Mouse (Mus musculus) gastrocnemius, postnatal 10 days (tissue): ENCODE data around the gene Casp2. TPM values are rescaled to one million over a fixed set of nuclear protein-coding genes. Genes with fewer than 3 reads are reported as not detected.

Experiments used
- DNase-seq: peaks from one replicate; pipeline ENCODE4 v3.0.0; 2021; ENCODE audit warnings: mixed read lengths
- long read RNA-seq, 2 experiments: library from polyadenylated mRNA; stranded (forward); transcript quantifications; one replicate each; pipeline ENCODE4 v2.0.0; 2021
- total RNA-seq, 2 experiments: library from RNA; stranded (reverse); gene quantifications; 2 replicates each; pipeline ENCODE4 v1.2.3; 2021

The Casp2 gene
- 10 to 100 TPM; 10.5 to 18.3 TPM for total RNA-seq
- long read RNA-seq, experiment 1, transcript Casp2-201 (11 exons, 3,529 nt): major isoform, 9 of 11 reads
- long read RNA-seq, experiment 1, partial matches to known transcripts: 1 of 11 reads
- long read RNA-seq, experiment 1, other reads (novel, unspliced or antisense): 1 of 11 reads
- long read RNA-seq, experiment 2, transcript Casp2-201 (11 exons, 3,529 nt): major isoform, 11 of 15 reads
- long read RNA-seq, experiment 2, partial matches to known transcripts: 2 of 15 reads
- long read RNA-seq, experiment 2, other reads (novel, unspliced or antisense): 1 of 15 reads

DNA sequence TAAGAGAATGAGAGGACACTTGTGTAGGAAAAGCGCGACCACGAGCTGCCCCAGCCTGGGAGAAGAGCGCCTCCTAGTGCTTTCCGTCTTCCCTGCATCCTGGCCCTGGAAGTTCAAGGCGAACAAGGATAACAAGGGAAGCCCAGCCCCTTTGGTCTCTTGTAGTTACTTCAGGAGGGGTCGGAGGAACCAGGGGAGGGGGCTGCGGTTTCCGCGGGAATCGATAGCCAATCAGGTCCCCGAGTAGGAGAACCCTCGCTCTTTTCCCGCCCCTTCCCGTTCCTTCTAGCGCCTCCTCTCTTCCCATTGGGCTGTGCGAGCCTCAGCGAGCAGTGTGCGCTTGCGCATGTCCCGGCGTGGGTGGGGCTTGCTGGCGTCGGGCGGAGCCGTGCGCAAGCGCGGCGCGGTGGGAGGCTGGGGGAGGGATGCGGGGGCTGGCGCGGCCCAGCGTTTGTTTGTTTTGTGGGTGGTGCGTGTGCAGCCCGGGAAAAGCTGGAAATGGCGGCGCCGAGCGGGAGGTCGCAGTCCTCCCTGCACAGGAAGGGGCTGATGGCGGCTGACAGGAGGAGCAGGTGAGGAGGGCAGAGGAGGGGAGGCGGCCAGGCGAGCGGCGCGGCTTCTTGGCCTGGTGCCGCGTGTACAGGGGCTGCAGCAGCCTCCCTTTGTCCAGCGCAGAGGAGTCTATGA is at the start of gene Casp2:
Gene Casp2, plus strand, starts transcription at position 360 of the 687 bp plus-strand sequence.
- peak; percentile 98 for DNase-seq

DNA sequence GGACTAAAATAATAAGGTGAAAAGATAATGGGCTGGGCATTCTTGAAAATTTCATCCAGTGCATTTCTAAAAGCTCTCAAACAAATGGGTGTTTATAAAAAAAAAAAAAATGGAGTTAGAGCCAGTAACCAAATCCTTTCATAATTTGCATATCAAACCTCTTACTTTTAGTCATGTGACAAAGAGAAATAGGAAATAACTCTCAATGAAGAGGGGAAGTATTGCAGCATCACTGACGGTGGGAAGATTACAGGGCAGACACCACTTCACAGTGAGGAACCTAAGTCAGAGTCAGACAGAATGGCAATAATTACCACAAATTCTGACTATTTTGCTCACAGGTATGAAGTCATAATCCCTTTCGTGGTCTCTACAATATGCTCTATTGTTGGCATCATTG is 49.8 kb upstream of the Casp2 start, which contains the start of gene Tas2r144:
Gene Tas2r144, plus strand, starts transcription at position 301 of the 400 bp plus-strand sequence.
- DNase-seq: no peak

DNA sequence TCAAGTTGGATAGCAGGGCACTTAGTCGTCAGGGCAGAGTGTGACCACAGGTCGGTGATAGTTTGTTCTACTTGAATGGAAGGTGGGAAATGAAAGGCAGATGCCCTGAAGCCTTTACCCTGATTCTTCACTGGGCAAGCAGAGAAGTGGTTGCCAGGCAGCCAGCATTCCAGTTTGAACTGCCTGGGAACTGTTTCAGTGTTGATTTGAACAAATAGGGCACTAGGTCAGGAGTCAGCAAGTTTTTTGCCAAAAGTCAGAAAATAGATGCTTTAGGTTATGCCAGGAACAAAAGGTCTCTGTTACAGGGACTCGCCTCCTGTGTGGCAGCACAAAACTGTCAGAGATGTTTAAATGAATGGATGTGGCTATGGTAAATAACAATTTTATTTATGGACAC is 42.5 kb upstream of the Casp2 start:
- DNase-seq: no peak

DNA sequence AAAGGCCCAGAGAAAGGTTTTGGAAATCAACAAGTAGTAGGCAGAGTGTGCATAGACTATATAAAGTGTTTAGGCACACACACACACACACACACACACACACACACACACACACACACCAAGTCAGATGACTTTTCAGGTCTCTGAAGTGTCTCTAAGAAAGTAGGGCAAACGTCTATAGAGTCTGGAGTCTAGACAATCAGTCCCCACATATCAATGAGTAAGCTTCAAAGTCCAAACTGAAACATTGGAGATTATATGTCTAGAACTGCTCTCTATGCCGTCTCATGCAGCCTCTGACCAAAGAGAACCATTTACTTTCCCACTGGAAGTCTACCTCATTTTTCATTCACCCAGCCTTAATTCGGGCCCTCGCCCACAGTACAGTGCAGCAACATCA is 39.7 kb upstream of the Casp2 start:
- DNase-seq: no peak

DNA sequence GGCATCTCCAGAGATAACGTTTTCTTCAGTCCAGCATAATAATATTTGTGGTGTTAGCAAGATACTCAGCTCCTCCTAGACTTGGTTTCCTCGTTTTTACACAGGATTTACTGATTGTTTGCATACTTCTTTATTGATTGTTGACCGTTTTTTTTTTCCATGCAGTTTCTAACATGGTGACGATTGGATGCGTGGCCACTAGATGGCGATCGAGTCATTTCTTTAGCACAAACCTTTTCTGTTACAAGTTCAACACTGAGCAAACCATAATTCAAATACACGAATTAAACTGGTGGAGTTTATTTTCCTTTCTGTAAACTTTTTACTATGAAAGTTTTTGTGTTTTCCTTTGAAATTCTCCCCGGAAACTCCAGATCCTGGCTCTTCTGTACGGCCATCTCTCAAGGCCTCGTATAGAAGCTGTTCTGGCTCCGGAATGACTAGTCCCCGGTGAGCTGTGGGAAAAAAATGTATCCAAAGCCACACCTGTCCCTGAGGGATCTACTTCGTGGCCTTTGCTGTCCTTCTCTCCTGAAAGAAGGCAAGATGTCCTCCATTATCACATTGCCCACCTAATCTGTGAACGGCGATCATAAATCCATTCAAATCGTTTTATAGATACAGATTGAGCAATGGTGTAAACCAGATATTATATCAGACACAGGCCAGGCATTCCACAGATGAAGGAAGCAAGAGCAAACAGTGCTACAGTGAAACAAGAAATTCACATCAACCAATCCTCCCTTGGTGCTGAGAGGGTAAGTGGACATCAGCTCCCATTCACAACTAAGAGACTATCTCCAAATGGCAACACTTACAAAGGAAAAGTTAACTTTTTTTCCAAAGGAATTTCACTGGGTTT is 37.3 kb upstream of the Casp2 start:
- peak; percentile 73 for DNase-seq

DNA sequence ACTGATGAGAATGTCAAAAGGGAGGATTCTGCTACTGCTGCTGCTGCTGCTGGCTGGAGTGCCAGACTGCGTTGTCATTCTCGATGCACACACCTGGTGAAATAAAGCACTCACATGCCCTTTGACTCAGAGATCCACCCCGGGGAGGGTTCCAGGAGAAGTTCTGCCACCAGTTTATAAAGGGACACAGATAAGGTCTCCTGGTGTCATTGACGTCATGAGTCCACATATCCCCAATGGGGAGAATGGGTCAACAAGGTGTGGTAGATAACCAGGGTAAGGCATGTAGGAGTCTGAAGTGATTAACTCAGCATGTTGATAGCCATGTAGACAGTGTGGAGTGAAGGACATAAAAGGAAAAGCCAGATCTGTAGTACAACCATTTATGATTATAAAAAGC is 35.2 kb upstream of the Casp2 start:
- no peak for DNase-seq

DNA sequence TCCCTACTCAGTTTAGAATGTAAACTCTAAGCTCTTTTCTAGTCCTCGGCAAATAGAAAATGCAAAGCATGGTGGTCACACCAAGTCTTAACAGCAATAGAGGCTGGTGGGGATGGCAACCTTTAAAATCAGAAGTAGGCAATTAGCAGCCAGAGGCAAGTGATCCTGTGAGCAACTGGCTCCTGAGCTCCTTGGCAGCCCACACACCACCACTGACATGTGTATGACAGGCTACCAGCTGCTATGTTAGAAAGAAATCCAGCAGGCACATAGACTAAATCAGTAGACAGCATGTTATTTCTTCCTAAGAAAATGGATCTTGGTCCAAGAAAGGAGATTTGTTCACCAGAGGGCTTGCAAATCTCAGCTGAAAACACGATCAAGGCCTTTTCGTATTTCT is 33.6 kb upstream of the Casp2 start:
- DNase-seq: no peak

DNA sequence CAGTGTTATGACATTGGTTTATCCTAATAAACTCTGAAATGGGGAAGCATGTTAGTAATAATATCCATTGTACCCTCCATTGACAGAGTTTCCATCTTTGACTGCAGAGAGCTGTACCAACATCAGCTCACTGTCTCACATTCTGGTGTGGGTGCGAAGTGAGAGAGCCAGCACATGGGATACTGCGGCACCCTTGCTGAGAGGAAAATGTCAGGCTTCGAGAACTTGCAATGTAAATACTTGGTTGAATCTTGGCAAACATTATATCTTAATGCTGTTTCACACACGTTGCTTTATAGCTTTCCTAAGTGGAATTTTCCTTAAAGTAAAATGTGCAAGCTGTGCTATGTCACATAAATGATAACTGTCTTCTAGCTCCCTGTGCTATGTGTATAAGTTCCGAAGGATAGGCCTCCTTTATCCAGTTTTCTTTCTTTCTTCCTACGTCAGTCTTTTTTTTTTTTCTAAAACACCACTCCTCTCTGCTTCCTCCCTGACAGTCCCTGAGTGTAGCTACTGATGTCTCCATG is 27.4 kb upstream of the Casp2 start:
- no peak for DNase-seq

DNA sequence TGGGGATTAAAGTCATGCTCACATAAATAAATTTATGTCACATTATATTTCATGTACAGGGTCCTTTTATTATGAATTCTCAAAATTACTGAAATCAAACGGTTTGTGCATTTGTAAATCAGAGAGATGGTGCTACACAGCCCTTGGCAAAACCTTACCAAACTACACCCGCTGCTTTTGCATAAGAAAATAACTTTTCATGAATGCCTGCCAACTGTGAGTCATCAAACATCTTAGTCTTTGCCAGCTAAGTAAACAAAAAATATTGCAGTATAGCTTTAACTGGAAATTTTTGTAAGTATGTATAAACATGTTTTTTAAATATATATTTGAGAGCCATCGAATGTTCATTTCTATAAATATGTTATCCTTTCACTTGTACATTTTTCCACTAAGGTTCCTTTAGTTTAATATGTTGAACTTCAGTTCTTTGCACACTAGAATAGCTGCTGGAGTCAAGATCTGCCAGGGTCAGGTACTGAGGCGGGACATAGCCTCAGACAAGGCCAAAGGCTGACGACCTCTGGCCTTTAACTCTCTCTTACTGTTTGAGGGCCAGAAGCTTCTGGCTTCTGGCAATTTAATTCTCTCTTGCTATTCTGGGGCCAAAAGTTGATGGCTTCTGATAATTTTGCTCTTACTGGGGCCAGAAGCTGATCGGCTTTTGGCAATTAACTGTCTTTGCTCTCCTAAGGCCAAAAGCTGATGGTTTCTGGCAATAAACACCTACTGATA is 23.3 kb upstream of the Casp2 start:
- DNase-seq: no peak

DNA sequence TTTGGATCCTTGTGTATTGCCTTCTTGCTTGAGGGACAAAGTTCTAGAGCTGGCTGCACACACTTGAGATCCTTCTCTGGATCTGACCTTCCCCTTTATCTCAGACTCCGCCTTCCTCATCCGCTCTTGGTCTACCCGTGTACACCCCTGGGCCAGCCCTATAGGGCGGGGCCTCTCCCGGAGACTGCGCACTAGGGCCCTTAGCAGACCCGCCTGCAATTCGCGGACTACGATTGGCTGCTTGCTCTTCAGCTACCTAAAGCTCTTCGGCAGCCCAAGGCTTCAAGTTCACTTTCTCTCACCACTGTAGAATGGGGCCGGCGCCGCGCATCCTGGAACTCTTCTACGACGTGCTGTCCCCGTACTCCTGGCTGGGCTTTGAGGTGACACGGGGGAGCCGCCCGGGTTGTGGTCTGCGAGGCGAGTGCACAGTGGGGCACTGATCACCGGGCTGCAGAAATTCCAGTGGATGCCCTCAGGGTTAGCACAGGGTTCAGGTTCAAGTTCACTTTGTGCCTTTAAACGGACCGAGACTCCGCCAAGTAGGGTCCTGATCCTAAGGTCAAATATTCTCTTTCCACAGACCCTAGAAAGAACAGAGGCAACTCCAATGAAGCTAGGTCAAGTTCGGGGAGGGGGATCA is 19.0 kb upstream of the Casp2 start, which contains the start of gene Gstk1:
Gene Gstk1, plus strand, starts transcription at position 225 of the 643 bp plus-strand sequence.
- peak; percentile 65 for DNase-seq

DNA sequence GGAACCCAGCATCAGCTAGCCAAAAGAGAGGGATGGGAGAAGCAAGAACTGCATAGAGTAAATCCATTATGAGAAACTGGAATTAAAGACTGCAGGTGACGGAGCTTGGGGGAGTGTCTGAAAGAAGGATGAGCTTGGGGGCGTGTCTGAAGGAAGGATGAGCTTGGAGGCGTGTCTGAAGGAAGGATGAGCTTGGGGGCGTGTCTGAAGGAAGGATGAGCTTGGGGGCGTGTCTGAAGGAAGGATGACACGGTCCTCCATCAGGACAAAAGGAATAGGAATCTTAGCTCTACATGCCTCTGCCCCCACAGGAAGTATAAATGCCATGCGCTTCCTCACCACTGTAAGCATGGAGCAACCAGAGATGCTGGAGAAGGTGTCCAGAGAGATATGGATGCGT is 17.6 kb upstream of the Casp2 start:
- no peak for DNase-seq

DNA sequence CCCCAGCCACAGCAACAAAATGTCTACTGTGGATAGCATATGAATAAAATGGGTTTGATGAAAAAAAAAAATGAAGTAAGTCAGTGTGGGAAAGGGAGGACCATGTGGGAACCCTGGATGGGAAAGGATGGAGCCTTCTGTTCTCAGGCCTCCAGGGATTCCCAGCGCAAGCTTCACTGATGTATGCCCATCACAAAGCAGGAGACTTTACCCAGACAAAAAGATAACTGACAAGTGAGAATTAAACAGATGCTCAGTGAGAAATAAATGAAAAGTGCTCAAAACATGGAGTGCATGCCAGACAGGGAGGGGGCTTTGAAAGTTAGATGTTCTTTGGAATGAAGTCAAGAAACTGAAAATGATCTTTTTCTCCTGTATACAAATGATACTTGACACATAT is 16.8 kb upstream of the Casp2 start:
- DNase-seq: no peak

DNA sequence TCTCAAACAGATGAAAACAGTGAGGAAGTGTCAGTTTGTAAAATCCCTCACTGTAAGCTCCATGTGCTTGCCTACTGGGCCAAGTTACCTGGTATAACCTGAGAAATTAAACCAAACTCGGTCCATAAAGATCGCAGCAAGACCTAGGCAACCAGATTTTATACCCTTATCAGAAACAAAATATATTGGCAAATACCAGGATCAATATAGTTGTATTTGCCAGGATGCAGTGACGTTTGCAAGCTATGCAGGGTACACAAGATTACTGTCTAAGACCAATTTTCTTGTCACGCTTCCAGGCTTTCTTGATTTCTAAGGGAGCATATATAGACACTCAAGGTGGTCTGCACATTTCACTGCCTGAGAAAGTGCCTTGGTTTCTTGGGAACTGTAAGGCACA is 13.0 kb upstream of the Casp2 start:
- no peak for DNase-seq

DNA sequence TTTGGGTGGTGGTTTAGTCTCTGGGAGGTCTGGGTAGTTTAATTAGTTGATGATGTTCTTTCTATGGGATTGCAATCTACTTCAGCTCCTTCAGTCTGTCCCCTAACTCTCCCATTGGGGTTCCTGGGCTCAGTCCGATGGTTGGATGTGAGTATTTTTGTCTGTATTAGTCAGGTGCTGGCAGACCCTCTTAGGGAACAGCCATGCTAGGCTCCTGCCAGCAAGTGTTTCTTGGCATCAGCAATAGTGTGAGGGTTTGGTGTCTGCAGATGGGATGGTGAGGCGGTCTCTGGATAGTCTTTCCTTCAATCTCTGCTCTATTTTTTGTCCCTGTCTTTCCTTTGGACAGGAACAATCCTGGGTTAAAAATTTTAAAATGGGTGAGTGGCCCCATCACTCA is 11.7 kb upstream of the Casp2 start:
- DNase-seq: no peak

DNA sequence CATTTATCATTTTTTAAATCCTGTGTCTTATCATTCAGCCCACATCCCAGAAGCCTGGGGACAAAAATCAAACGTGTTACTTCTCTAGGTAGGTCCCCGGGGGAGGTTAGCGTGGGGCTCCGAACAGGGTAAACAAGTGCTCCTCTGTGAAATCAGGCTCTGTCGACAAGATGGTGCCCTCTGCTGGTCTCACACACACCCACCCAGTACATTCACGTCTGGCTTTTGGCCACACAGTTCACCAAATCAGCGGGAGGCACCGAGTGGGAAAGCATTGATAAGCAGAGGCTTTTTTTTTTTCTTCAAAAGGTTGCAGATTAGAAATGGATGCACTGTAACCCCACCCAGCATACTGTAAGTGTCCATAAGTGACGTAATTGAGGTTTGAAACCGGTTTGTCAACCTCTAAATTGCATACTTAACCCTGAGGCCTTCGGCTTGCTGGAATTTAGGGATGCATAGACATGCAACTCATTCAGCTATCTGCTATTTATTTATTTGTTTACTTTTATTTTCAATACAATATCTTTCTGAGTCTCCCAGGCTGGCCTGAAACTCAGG is 7.4 kb upstream of the Casp2 start:
- DNase-seq: peak; percentile 34

DNA sequence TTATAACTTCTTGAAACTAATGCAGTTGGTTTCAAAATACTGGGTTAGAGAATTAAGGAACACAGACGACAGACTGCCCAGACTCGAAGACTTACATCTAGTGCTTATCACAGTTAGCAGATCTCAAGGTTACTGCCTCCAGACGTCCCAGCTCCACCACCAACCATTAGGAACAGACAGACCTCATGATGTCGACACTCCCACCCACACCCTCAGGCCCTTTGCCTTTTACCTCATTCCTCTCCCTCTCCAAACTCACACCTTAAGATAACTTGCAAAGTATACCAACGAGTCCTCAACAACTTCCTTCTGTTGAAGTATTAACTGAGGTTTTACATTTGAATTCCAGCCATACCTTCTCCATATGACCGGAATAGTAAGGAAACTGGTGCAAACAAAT is 4.4 kb upstream of the Casp2 start:
- no peak for DNase-seq

DNA sequence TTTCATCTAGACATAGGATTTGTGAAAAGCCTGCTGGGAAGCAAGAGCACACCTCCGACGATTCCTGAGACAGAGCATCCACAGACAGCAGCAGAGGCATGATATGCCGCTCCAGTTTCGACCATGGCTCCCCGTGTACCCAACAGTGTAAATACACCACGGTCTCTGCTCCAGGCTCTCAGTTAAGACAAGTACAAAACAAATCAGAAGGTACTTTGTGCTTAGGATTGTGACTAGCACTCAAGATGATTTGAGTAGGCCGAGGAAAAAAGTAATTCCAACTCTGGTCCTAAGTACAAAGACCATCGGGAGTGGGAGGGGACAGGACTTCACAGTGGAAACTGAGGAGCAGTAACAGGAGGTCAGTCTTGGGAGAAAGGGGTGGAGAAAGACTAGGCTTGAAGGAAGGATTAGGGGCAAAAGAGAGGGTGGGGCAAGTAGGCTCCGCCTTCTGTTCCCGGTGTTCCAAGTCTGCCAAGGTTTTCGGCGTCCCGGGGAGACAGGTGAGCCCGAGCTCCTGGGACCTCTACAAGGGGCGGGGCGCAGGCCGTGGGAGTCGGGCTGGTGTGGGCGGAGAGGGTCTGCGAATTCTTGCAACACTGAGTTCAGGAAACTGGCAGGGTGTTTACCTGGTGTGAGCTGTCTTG is 3.1 kb upstream of the Casp2 start, which contains the start of gene Tmem139:
Gene Tmem139, plus strand, starts transcription at position 447 of the 647 bp plus-strand sequence.
- DNase-seq: no peak

DNA sequence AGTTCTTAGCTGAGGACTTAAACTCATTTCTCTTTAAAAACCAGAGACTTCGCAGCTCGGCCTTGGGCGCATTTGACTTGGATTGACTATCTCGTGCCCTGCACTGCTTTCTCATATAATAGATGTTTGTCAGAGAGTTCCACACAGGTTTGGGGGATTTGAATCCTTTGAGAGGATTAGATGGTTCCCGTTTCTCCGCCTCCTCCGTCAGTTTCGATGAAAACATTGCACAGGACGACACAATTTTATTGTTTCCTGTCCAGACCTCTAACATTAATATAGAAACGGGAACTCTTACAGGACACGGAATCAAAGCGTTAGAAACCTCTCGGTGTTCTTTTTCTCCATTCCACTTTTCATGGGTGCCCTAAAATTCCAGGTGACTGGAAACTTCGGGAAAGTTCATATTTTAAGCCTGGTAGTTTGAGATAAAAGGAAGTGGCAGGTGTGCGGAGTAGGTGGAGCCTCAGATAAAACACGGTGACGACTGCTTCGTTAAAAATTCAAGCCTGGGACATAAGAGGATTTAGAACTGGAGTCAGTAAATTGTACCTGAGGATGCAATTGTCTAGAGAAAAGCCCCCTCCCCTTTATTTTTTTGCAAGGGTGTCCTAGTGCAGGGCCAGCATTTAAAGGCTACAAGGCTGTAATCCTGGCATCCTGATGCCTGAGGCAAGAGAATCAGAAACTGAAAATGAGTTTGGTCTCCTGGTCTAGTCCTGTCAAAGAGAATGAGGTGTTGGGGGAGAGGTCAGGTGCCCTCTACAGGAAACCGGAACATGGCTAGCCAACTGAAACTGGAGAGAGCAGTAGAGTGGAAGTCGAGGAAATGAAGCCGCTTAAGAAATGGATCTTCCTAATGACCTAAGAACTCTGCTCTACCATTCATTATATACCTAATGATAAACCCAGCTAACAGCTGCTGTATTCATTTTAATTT is 876 bp downstream of the Casp2 start:
- no peak for DNase-seq

DNA sequence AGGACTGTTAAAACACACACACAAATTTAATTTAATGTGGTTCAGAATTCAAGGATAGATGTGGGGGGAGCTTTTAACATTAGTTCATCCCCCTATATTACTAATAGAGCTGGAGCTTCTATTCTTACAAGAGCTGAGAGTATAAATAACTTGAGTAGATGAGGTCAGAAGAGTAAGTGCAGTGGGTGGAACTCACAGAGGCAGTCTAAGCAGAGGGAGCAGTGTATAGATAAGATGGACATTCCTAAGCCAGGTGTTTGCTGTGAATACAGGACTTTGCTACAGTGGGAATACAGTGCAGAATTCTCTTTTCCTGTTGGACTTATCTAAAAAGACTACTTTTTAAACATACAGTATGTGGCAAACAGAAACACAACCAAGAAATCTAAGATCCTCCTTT is 6.0 kb downstream of the Casp2 start:
- no peak for DNase-seq
